Mouse (Mus musculus) E14TG2a.4 (cell line): Measurements from ENCODE around the gene Laptm4a.

Source experiments
- H3K27me3 ChIP-seq: 2 replicates; pipeline ENCODE4 v1.6.1; 2014; ENCODE audit warnings: low read length, control low read depth; ENCODE audit not compliant: insufficient read depth
- H3K36me3 ChIP-seq: 2 replicates; pipeline ENCODE4 v1.6.1; 2014; ENCODE audit warnings: low read length, control low read depth; ENCODE audit not compliant: insufficient read depth
- H3K4me1 ChIP-seq: replicated peaks from 2 replicates; pipeline ENCODE4 v1.6.1; 2014; ENCODE audit warnings: low read depth, low read length, control low read depth
- H3K4me3 ChIP-seq: replicated peaks from 2 replicates; pipeline ENCODE4 v1.5.1; 2014; ENCODE audit warnings: mild to moderate bottlenecking, low read length
- H3K9me3 ChIP-seq: 2 replicates; pipeline ENCODE4 v1.6.1; 2014; ENCODE audit warnings: low read length, control low read depth
- CTCF ChIP-seq: conservative IDR thresholded peaks from 2 replicates; pipeline ENCODE4 v1.5.1; 2014; ENCODE audit warnings: low read length
- NANOG ChIP-seq: IDR thresholded peaks from 2 replicates; pipeline ENCODE4 v1.6.1; 2014; ENCODE audit warnings: borderline replicate concordance, low read length, mixed read lengths
- POU5F1 ChIP-seq: IDR thresholded peaks from 2 replicates; pipeline ENCODE4 v1.6.1; 2014; ENCODE audit warnings: low read length, borderline replicate concordance

Laptm4a gene

DNA sequence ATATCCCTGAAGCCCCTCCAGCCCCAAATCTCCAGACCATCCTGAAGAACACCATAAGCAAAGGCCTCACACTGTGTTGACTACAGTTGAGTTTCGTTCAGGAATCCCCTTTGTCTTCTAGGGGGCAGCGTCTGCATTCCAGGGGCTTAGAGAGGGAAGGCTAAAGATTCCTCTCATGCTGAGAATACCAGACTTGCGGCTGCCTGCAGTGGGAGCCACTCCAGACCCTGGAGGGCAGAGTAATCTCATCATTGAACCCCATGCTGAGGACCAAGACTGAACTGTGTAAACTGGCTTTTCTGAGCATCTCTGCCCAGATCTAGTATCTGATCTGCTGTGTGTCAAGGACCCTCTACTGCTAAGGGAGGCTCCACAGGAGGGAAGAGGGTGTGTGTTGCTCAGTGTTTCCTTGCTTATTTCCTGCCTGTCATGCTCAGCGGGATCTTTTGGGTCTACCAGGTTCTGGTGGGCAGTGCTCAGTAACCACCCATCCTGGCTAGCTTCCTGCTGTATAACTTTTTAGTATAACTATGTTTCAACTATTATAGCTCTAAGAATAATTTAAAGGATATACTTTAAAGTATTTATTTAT, 21.3 kb upstream of the Laptm4a start:
- H3K9me3 ChIP-seq: no peaks in the 10 kb centered on the region; the same call in 1 of the 2 replicates
- no peaks in the 10 kb centered on the region for H3K36me3 ChIP-seq
- TF ChIP-seq CTCF (no peak), POU5F1 (no peak), NANOG (no peak)
- H3K4me3 ChIP-seq: no peak overlapping the region
- H3K4me1 ChIP-seq: peaks cover 45% of the 10 kb centered on the region
- 0 out of 2 replicates have a peak, but pooled peaks cover 4% of the 10 kb centered on the region for H3K27me3 ChIP-seq

DNA sequence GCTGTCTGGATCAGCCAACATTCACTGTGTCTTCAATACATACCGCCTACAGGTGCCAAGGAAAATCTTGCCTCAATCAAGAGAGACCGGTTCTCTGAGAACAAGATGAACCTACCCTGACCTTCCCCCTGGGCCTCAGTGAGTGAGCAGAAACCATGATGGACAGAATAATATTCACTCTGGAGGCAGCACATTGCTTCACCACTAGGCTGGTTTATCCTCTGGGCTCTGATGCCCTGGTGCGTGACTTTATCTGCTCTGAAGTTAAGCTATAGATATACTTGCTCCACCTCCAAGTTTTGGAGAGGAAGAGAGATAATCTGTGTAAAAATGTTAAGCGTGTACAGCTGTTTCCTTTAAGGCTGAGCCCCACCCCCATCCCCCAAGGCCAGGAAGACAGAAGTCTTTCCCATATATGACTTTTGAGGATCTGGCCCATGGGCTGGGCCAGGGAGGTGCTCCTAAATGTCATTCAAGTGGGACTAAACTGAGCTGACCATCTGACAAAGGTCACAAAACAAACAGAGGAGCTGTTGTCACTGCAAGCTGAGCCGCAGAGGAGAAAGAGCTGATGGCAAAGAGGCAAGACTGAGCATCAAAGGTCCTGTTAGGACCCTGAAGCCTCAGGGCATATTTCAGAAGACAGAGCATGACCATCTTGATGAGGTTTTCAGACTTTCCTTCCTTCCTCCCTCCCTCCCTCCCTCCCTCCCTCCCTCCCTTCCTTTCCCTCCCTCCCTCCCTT, 20.4 kb upstream of the Laptm4a start:
- no peak for TF ChIP-seq POU5F1
- no peak for TF ChIP-seq CTCF
- no peak for TF ChIP-seq NANOG
- Histone ChIP-seq H3K27me3 (0 out of 2 replicates have a peak, but pooled peaks cover 4% of the 10 kb centered on the region), H3K4me1 (peaks cover 45% of the 10 kb centered on the region), H3K4me3 (no peak overlapping the region), H3K36me3 (no peaks in the 10 kb centered on the region), H3K9me3 (no peaks in the 10 kb centered on the region; the same call in 1 of the 2 replicates)

DNA sequence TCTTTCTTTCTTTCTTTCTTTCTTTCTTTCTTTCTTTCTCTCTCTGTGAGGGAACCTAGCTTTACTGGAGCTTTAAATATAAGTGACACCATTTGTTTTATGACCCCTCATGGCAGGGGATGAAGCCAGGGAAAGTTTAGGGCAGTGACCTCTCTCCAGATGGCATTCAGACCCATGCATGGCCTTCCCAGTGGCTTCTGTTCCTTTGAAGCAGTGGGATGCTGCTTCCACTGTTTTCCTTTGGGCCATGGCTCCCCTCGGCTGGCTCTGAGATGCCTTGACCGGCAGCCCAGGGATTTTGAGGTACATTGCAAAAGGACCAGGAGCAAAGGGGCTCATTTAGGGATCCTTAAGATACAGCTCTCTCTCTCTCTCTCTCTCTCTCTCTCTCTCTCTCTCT, 19.5 kb upstream of the Laptm4a start:
- H3K4me3 ChIP-seq: no peak overlapping the region
- TF ChIP-seq NANOG (no peak), CTCF (no peak), POU5F1 (no peak)
- no peaks in the 10 kb centered on the region for H3K36me3 ChIP-seq
- H3K4me1 ChIP-seq: peaks cover 44% of the 10 kb centered on the region
- H3K9me3 ChIP-seq: peaks cover 4% of the 10 kb centered on the region; the same call in 1 of the 2 replicates
- 0 out of 2 replicates have a peak, but pooled peaks cover 4% of the 10 kb centered on the region for H3K27me3 ChIP-seq

DNA sequence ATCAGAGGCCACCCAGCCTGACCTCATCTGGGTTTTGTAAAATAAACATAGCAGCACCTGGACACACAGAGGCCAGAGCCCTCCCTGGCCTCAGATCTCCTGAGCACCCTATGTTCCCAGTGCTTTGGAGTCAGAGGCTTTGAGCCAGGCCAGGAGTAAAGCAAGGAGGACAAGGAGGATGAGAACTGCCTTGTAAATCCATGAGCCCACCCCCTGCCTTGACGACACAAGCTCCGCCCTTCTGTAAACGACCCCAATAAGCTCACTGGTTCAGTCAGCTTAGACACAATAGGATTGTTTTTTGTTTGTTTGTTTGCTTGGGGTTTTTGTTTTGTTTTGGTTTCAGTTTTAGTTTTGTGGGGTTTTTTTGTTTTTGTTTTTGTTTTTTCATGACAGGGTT, 19.0 kb upstream of the Laptm4a start:
- no peak overlapping the region for H3K4me3 ChIP-seq
- peaks cover 6% of the 10 kb centered on the region; the same call in 1 of the 2 replicates for H3K9me3 ChIP-seq
- peaks cover 39% of the 10 kb centered on the region for H3K4me1 ChIP-seq
- no peaks in the 10 kb centered on the region for H3K36me3 ChIP-seq
- no peaks in the 10 kb centered on the region for H3K27me3 ChIP-seq
- TF ChIP-seq CTCF: no peak
- TF ChIP-seq POU5F1: no peak
- no peak for TF ChIP-seq NANOG

DNA sequence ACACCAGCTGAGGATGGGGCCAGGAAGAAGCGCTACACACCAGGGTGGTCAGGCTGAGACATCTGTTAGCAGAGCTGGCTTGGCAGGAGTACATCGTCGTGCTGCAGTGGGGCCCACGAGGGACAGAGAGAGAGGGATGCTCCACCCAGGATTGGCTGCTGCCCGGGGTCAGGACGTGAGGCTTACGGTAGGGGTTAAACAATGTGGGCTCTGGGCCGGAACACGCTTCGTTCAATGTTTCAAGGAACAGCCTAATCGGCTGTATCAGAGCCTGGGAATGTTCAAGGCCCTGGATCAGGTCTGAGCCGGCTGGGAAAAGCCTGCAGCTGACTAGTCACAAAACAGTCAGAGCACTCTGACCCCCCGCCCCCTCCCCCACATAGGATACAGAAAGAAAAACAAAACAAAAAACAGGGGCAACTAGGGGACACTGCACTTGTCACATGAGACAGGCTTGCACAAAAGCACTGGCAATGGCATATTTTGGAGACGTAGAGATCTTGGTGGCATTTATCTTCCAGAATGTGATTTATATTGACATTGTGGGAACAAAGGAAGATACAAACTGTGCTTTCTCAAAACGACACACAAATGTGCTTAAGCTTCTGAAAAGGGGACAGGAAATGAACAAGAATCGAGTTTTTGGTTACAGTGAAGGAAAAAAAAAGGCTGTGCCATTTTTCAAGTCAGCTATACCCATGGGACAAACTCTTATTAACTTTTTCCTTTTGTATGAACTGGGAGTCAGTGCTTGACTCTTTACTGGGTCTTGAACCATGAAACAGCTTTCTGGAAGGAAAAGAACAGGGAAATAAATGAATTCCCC, 8.4 kb upstream of the Laptm4a start:
- Histone ChIP-seq H3K4me3 (peak overlapping the region; percentile 30; the same call in 1 of the 2 replicates), H3K36me3 (no peaks in the 10 kb centered on the region), H3K9me3 (no peaks in the 10 kb centered on the region), H3K27me3 (peaks cover 8% of the 10 kb centered on the region; the same call in 1 of the 2 replicates), H3K4me1 (peaks cover 55% of the 10 kb centered on the region)
- TF ChIP-seq NANOG: no peak
- no peak for TF ChIP-seq POU5F1
- no peak for TF ChIP-seq CTCF

DNA sequence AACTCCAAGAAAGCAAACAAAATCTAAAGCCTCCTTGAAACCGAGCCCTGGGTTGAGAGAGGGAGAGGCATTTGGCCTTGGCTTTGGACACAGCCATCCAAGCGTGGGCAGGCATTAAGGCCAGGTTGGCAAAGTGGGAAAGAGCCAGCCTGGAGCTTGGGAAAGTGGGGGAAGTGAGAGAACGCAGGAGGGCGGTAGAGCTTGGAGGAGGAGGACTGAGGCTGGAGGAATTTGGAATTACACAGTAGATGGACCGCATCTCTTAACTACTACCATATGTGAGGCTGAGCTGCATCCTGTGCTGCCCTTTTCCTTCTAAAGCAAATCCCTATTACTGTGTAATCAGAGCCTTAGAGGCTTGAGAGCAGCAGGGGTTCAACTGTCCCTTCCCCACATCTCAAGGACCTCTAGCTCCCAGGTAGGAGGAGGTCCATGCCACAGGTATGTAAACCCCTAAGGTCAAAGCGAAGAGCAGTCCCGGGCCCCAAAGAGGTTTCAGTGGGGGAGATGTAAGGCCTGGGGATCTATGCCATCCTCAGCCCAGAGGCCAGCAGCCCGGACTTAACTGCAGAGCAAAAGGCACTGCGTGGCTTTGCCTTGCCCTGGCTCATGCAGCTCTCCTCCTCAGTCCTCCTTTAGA, 7.6 kb upstream of the Laptm4a start:
- peaks cover 6% of the 10 kb centered on the region; the same call in 1 of the 2 replicates for H3K27me3 ChIP-seq
- peaks cover 58% of the 10 kb centered on the region for H3K4me1 ChIP-seq
- TF ChIP-seq CTCF: no peak
- no peak for TF ChIP-seq POU5F1
- no peak for TF ChIP-seq NANOG
- H3K9me3 ChIP-seq: no peaks in the 10 kb centered on the region
- peak overlapping the region; percentile 39; the same call in 1 of the 2 replicates for H3K4me3 ChIP-seq
- H3K36me3 ChIP-seq: no peaks in the 10 kb centered on the region

DNA sequence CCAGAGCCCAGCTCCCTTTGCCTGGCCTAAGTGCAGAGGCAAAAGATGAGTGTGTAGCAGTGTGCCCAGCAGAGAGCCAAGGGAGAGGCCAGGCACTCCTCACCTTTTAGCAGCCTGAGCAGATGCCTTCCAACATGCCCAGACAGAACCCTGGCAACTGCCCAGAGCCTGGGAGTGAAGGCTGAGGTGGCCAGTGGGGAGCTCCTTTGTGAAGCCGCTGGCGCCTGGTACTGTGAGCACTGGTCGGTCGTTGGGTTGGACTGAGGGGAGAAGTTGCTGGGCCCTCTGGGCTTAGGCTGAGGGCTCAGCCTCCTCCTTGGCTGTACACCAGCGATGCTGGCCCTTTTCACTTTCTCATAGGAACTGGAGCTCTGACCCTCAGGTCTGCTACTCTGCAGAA, 5.1 kb upstream of the Laptm4a start:
- H3K27me3 ChIP-seq: peaks cover 6% of the 10 kb centered on the region; the same call in 1 of the 2 replicates

DNA sequence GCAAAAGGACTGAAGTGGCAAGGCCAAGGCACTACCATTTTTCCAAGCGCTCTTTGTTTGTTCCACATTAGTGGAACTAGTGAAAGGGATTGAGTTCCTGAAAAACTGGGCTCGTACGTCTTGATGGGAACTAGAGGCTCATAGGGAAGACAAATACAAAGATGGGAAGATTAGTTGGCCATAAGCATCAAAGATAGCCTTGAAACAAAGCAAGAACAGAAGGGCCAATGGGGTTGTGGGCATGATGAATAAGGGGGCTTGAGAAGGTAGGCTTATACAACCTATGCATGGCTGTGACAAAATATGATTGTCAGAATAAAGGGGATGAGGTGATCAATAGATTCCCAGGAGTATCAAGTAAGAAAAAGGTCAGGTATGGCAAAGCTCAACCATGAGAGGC, 2.2 kb upstream of the Laptm4a start:
- peaks cover 7% of the 10 kb centered on the region for H3K36me3 ChIP-seq
- no peak overlapping the region for H3K4me3 ChIP-seq
- peaks cover 60% of the 10 kb centered on the region for H3K4me1 ChIP-seq
- no peaks in the 10 kb centered on the region for H3K27me3 ChIP-seq
- no peak for TF ChIP-seq POU5F1
- TF ChIP-seq NANOG: no peak
- TF ChIP-seq CTCF: no peak
- H3K9me3 ChIP-seq: no peaks in the 10 kb centered on the region

More for the DNA sequence above, 5.1 kb upstream of the Laptm4a start:
- peaks cover 72% of the 10 kb centered on the region for H3K4me1 ChIP-seq
- peak overlapping the region; percentile 52 for H3K4me3 ChIP-seq
- TF ChIP-seq CTCF: no peak
- TF ChIP-seq POU5F1: no peak
- TF ChIP-seq NANOG: no peak
- no peaks in the 10 kb centered on the region for H3K36me3 ChIP-seq
- H3K9me3 ChIP-seq: no peaks in the 10 kb centered on the region
